Mouse (Mus musculus): ENCODE measurements around the gene Zfp937. TPM values are rescaled to one million over a fixed set of nuclear protein-coding genes. Genes with fewer than 3 reads are reported as not detected.

The Zfp937 gene
- total and polyA plus RNA-seq, 3 experiments: 2.8 to 5.4 (median 4.0) TPM

Other genes with a start within 250 kb of the Zfp937 start
- gene Zfp120, start 81.4 kb upstream of the Zfp937 start, total RNA-seq (2012; rRNA removed): 7.3 and 8.8 TPM in 2 replicates
- gene Zfp120, start 81.4 kb upstream of the Zfp937 start, total RNA-seq (2014; rRNA removed): 17.7 and 18.7 TPM in 2 replicates
- 6.2 and 7.0 TPM in 2 replicates for gene Zfp120, start 81.4 kb upstream of the Zfp937 start, polyA plus RNA-seq (2012; ENCODE audit: insufficient read length, low read depth)
- not detected in 2 replicates for gene Gm10770, start 38.4 kb upstream of the Zfp937 start, total RNA-seq (2012; rRNA removed)
- not detected in 2 replicates for gene Gm10770, start 38.4 kb upstream of the Zfp937 start, total RNA-seq (2014; rRNA removed)
- gene Gm10770, start 38.4 kb upstream of the Zfp937 start, polyA plus RNA-seq (2012; ENCODE audit: insufficient read length, low read depth): not detected in 2 replicates
- gene Gm14139, start 36.3 kb upstream of the Zfp937 start, total RNA-seq (2012; rRNA removed): 7.2 and 13.8 TPM in 2 replicates
- 27.0 and 34.0 TPM in 2 replicates for gene Gm14139, start 36.3 kb upstream of the Zfp937 start, total RNA-seq (2014; rRNA removed)
- gene Gm14139, start 36.3 kb upstream of the Zfp937 start, polyA plus RNA-seq (2012; ENCODE audit: insufficient read length, low read depth): 9.2 and 10.7 TPM in 2 replicates
- gene Gm21994, start 37.5 kb downstream of the Zfp937 start, total RNA-seq (2012; rRNA removed): 3.3 and 3.8 TPM in 2 replicates
- gene Gm21994, start 37.5 kb downstream of the Zfp937 start, total RNA-seq (2014; rRNA removed): 9.3 and 13.6 TPM in 2 replicates
- gene Gm21994, start 37.5 kb downstream of the Zfp937 start, polyA plus RNA-seq (2012; ENCODE audit: insufficient read length, low read depth): 8.7 and 9.4 TPM in 2 replicates
- 5.1 and 8.5 TPM in 2 replicates for gene Gm14124, start 39.4 kb downstream of the Zfp937 start, total RNA-seq (2012; rRNA removed)
- gene Gm14124, start 39.4 kb downstream of the Zfp937 start, total RNA-seq (2014; rRNA removed): 10.4 and 13.4 TPM in 2 replicates
- 6.0 and 6.5 TPM in 2 replicates for gene Gm14124, start 39.4 kb downstream of the Zfp937 start, polyA plus RNA-seq (2012; ENCODE audit: insufficient read length, low read depth)
- gene Gm10130, start 105.6 kb downstream of the Zfp937 start, total RNA-seq (2012; rRNA removed): 1.8 and 3.1 TPM in 2 replicates
- gene Gm10130, start 105.6 kb downstream of the Zfp937 start, total RNA-seq (2014; rRNA removed): not detected in 2 replicates
- gene Gm10130, start 105.6 kb downstream of the Zfp937 start, polyA plus RNA-seq (2012; ENCODE audit: insufficient read length, low read depth): 9.8 and 13.3 TPM in 2 replicates
- gene 3300002I08Rik, start 144.7 kb downstream of the Zfp937 start, total RNA-seq (2012; rRNA removed): 4.7 TPM in 2 replicates
- 3.2 and 4.5 TPM in 2 replicates for gene 3300002I08Rik, start 144.7 kb downstream of the Zfp937 start, total RNA-seq (2014; rRNA removed)
- 1.1 and 1.6 TPM in 2 replicates for gene 3300002I08Rik, start 144.7 kb downstream of the Zfp937 start, polyA plus RNA-seq (2012; ENCODE audit: insufficient read length, low read depth)
- 2.0 and 2.6 TPM in 2 replicates for gene Zfp442, start 233.4 kb downstream of the Zfp937 start, total RNA-seq (2012; rRNA removed)
- 2.6 and 3.4 TPM in 2 replicates for gene Zfp442, start 233.4 kb downstream of the Zfp937 start, total RNA-seq (2014; rRNA removed)
- 1.7 and 2.5 TPM in 2 replicates for gene Zfp442, start 233.4 kb downstream of the Zfp937 start, polyA plus RNA-seq (2012; ENCODE audit: insufficient read length, low read depth)

Data from CH12.LX (cell line).